Mouse (Mus musculus) heart, postnatal 0 days (tissue): ENCODE measurements at regions not wholly inside any gene's neighbourhood (a gene's known extent, or its start where the extent isn't known, plus 50 kb on each side); places are given as distances from the start of the nearest gene placed in this dataset.

Source experiments
- ATAC-seq: fragments of 200-750 bp; cut with Nextera tagmentation; 2 replicates; pipeline ENCODE4 v1.8.0; 2017; ENCODE audit warnings: low read depth, moderate number of reproducible peaks, moderate library complexity; ENCODE audit not compliant: insufficient read depth
- DNase-seq: peaks from one replicate; pipeline ENCODE4 v3.0.0-alpha.2; 2016; ENCODE audit warnings: low spot score
- H3K27ac ChIP-seq: fragments of 300-500 bp; sonication (generic); 2 replicates; pipeline ENCODE4 v1.5.1; 2014; ENCODE audit warnings: low read depth, mild to moderate bottlenecking
- H3K27me3 ChIP-seq: fragments of 300-500 bp; sonication (generic); 2 replicates; pipeline ENCODE4 v1.6.1; 2014; ENCODE audit warnings: low read length, mixed read lengths; ENCODE audit not compliant: control insufficient read depth, insufficient read depth
- H3K36me3 ChIP-seq: fragments of 300-500 bp; sonication (generic); replicated peaks from 2 replicates; pipeline ENCODE4 v1.6.1; 2014; ENCODE audit warnings: low read length, mixed read lengths; ENCODE audit not compliant: control insufficient read depth, insufficient read depth
- H3K4me1 ChIP-seq: fragments of 300-500 bp; sonication (generic); 2 replicates; pipeline ENCODE4 v1.6.1; 2014; ENCODE audit warnings: antibody characterized with exemption; ENCODE audit not compliant: control insufficient read depth, insufficient read depth
- H3K4me2 ChIP-seq: fragments of 300-500 bp; sonication (generic); 2 replicates; pipeline ENCODE4 v1.6.1; 2014; ENCODE audit warnings: low read depth, mild to moderate bottlenecking, low read length, moderate library complexity
- H3K4me3 ChIP-seq: fragments of 300-500 bp; sonication (generic); 2 replicates; pipeline ENCODE4 v1.5.1; 2014; ENCODE audit warnings: low read depth, low read length
- H3K9ac ChIP-seq: fragments of 300-500 bp; sonication (generic); replicated peaks from 2 replicates; pipeline ENCODE4 v1.6.1; 2014; ENCODE audit warnings: low read depth, low read length, mixed read lengths
- H3K9me3 ChIP-seq: fragments of 300-500 bp; sonication (generic); replicated peaks from 2 replicates; pipeline ENCODE4 v1.6.1; 2016; ENCODE audit warnings: low read length; ENCODE audit not compliant: control insufficient read depth
- CTCF ChIP-seq: IDR thresholded peaks from 2 replicates; pipeline ENCODE4 v1.5.1; 2016; ENCODE audit warnings: antibody characterized with exemption, control low read depth, low read depth
- EP300 ChIP-seq: IDR thresholded peaks from 2 replicates; pipeline ENCODE4 v1.6.1; 2016; ENCODE audit warnings: antibody characterized with exemption, low read depth
- WGBS: fragments of 180-500 bp; shearing (Covaris S2); extraction: QIAGEN DNeasy Blood & Tissue Kit; methylation state at CpG from one replicate; pipeline ENCODE4 v1.1.7; 2014; 5-methylcytosine and 5-hydroxymethylcytosine counted together

GRCm38 (mm10) chr17:64499281-64499997, 101.1 kb upstream of the Man2a1 start:
- H3K9me3 ChIP-seq: no peaks in the 10 kb centered on the region
- DNase-seq (peak; percentile 69), ATAC-seq (no peak; the same call in 1 of the 2 replicates)
- no peaks in the 10 kb centered on the region for H3K27me3 ChIP-seq
- 48% methylated on average over 15 of the region's 15 CpGs for WGBS
- no peak overlapping the region for H3K27ac ChIP-seq
- no peak overlapping the region for H3K4me3 ChIP-seq
- H3K4me2 ChIP-seq: no peak overlapping the region
- no peaks in the 10 kb centered on the region for H3K4me1 ChIP-seq
- TF ChIP-seq CTCF (peak; percentile 67), EP300 (no peak)
- H3K9ac ChIP-seq: no peak overlapping the region
- H3K36me3 ChIP-seq: no peaks in the 10 kb centered on the region

GRCm38 (mm10) chr17:64502376-64502775, 98.2 kb upstream of the Man2a1 start:
- H3K27ac ChIP-seq: no peak overlapping the region
- no peaks in the 10 kb centered on the region for H3K4me1 ChIP-seq
- H3K4me2 ChIP-seq: no peak overlapping the region
- TF ChIP-seq EP300: no peak
- no peak for TF ChIP-seq CTCF
- ATAC-seq (no peak), DNase-seq (no peak)
- H3K9me3 ChIP-seq: no peaks in the 10 kb centered on the region
- WGBS: 52% methylated on average over 2 of the region's 2 CpGs
- H3K36me3 ChIP-seq: no peaks in the 10 kb centered on the region
- H3K4me3 ChIP-seq: no peak overlapping the region
- H3K9ac ChIP-seq: no peak overlapping the region
- no peaks in the 10 kb centered on the region for H3K27me3 ChIP-seq

DNA sequence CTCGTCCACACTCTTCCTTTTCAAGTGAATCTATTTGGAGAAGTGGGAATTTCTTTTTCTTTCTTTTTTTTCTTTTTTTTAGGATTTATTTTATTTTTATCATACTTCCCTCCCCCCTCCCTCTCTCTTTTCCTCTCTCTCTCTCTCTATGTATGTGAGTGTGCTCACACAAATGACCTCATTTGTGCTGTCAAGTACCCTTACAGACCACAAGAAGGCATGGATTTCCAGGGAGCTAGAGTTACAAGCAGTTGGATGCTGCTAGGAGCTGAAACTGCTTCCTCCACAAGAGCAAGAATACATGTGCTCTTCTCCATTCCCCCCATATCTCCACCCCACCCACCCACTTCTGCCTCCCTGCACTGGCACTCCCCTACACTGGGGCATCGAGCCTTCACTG, 94.6 kb upstream of the Man2a1 start:
- ATAC-seq: no peak
- no peak for DNase-seq

DNA sequence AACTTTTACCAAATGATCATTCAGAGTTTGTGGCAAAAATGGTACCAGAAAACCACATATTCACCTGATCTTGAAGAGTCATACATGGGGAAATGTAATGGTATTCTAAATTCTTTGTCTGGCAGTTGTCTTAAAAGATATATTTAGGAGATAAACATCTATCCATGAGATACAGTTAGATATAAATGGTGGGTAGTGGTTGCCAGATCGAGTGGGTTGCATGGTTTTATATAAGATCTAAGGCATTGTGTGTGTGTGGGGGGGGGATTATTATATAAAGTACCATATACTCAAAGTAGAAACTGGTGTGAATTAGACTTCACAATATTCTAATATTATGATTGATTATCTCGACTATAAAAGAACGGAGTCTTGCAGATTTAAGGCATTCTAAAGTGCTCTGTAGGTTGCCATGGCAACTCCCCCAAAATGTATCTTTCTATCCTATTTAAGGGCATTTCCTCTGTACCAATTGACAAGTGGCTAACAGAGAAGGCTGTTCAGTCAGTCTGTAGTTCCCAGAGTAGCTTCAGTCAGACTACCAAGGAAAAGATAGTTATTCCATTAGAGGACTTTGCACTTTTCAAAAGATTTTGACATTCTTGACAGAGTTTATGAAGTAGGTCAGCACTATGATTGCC, 89.3 kb upstream of the Man2a1 start:
- H3K4me1 ChIP-seq: no peaks in the 10 kb centered on the region
- H3K9me3 ChIP-seq: no peaks in the 10 kb centered on the region
- no peak overlapping the region for H3K9ac ChIP-seq
- 69% methylated on average over 3 of the region's 3 CpGs for WGBS
- no peak overlapping the region for H3K4me3 ChIP-seq
- TF ChIP-seq CTCF: no peak
- H3K36me3 ChIP-seq: no peaks in the 10 kb centered on the region
- no peak for ATAC-seq
- no peaks in the 10 kb centered on the region for H3K27me3 ChIP-seq
- no peak overlapping the region for H3K27ac ChIP-seq
- no peak for DNase-seq
- no peak overlapping the region for H3K4me2 ChIP-seq

More for the DNA sequence above, 94.6 kb upstream of the Man2a1 start:
- Histone ChIP-seq H3K4me2 (no peak overlapping the region), H3K4me3 (no peak overlapping the region), H3K36me3 (no peaks in the 10 kb centered on the region), H3K9me3 (no peaks in the 10 kb centered on the region), H3K27ac (no peak overlapping the region), H3K9ac (no peak overlapping the region), H3K4me1 (no peaks in the 10 kb centered on the region), H3K27me3 (no peaks in the 10 kb centered on the region)
- no peak for TF ChIP-seq EP300
- no peak for TF ChIP-seq CTCF
- WGBS: 92% methylated on average over 2 of the region's 2 CpGs

DNA sequence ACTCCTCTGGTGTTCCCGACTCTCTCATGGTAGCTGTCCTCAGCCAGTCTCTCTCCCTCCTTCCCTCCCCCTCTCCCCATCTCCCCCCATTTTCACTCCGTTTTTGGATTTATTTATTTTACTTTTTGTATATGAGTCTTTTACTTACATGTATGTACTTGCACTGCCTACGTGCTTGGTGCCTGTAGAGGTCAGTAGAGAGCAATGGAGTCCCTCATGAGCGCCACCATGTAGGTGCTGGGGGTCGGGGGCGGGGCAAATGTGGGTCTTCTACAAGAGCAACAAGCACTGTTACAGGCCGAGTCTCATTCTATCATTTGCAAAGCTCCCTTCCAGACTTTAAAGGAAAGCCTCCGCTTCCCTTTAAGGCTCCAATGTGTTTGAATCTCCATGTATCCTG, 78.3 kb upstream of the Man2a1 start:
- Histone ChIP-seq H3K9me3 (no peaks in the 10 kb centered on the region), H3K4me3 (no peak overlapping the region), H3K27ac (no peak overlapping the region), H3K36me3 (no peaks in the 10 kb centered on the region), H3K9ac (no peak overlapping the region), H3K4me2 (no peak overlapping the region), H3K4me1 (no peaks in the 10 kb centered on the region), H3K27me3 (no peaks in the 10 kb centered on the region)
- ATAC-seq (no peak), DNase-seq (no peak)
- 63% methylated on average over 8 of the region's 8 CpGs for WGBS
- TF ChIP-seq CTCF (peak; percentile 46), EP300 (no peak)
